Mouse (Mus musculus): ENCODE results near the gene Pglyrp1. TPM values are rescaled to one million over a fixed set of nuclear protein-coding genes. Genes with fewer than 3 reads are reported as not detected.
"Not testable (repeated sequence)": the region's sequence is repeated elsewhere in the genome, so short reads cannot be mapped to it uniquely, and the experiment has no call there.

Gene Pglyrp1
- 2.8 and 2.9 TPM in 2 replicates for polyA plus RNA-seq (2014; fragmentation: Nextera tagmentation; extraction: Ambion mirVana)

DNA sequence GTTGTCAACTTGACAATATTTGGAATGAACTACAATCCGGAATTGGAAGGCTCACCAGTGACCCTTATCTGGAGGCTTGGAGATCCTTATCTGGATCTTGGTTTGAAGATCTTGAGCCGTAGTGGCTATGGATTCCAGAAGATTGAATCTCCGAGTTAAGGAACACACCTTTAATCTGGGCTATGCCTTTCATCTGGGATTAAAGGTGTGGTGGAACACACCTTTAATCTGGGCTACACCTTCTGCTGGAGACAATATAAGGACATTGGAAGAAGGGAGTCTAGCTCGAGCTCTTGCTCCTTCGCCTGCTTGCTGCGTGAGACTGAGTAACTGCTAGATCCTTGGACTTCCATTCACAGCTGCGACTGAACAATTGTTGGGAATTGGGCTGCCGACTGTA is at the start of gene Pglyrp1:
Pglyrp1 (plus strand) TSS at position 301 of the 400 bp plus-strand sequence.
- H3K4me3 ChIP-seq (ENCODE audit: low read depth, low read length); ATAC-seq (ENCODE audit: low FRiP score): not testable (repeated sequence)
- no CpG with 5 or more reads among the region's 8 CpGs for WGBS

GRCm38 (mm10) chr7:18821507-18821906 is 49.6 kb upstream of the Pglyrp1 start, which contains the start of gene Psg17:
TSS of gene Psg17 (minus strand) at chr7:18821607.
- no peak within 1 kb of the TSS for H3K27ac ChIP-seq (ENCODE audit: low read depth, low read length)
- WGBS: 81% methylated on average over 3 of the region's 3 CpGs
- no peaks in the 10 kb centered on the region for H3K36me3 ChIP-seq (ENCODE audit: control insufficient read depth, insufficient read depth, low read length)
- H3K4me3 ChIP-seq (ENCODE audit: low read depth, low read length): no peak within 1 kb of the TSS
- H3K4me1 ChIP-seq (replicated peaks; ENCODE audit: control insufficient read depth, insufficient read depth, low read length): no peaks in the 10 kb centered on the region
- no peaks in the 10 kb centered on the region for H3K27me3 ChIP-seq (ENCODE audit: control insufficient read depth, insufficient read depth, low read length)
- H3K4me2 ChIP-seq (replicated peaks; ENCODE audit: low read depth, low read length): no peak within 1 kb of the TSS
- H3K9me3 ChIP-seq (ENCODE audit: control insufficient read depth, low read length): no peaks in the 10 kb centered on the region
- no peak for DNase-seq (ENCODE audit: low spot score)
- no peak within 1 kb of the TSS for H3K9ac ChIP-seq (ENCODE audit: low read depth, low read length)
- ATAC-seq (ENCODE audit: low FRiP score): no peak

More for the DNA sequence above, at the start of gene Pglyrp1:
- not testable (repeated sequence) for H3K36me3 ChIP-seq (ENCODE audit: control insufficient read depth, insufficient read depth, low read length); H3K4me1 ChIP-seq (replicated peaks; ENCODE audit: control insufficient read depth, insufficient read depth, low read length); H3K4me2 ChIP-seq (replicated peaks; ENCODE audit: low read depth, low read length); DNase-seq (ENCODE audit: low spot score); H3K27ac ChIP-seq (ENCODE audit: low read depth, low read length); H3K27me3 ChIP-seq (ENCODE audit: control insufficient read depth, insufficient read depth, low read length); H3K9ac ChIP-seq (ENCODE audit: low read depth, low read length); H3K9me3 ChIP-seq (ENCODE audit: control insufficient read depth, low read length)

DNA sequence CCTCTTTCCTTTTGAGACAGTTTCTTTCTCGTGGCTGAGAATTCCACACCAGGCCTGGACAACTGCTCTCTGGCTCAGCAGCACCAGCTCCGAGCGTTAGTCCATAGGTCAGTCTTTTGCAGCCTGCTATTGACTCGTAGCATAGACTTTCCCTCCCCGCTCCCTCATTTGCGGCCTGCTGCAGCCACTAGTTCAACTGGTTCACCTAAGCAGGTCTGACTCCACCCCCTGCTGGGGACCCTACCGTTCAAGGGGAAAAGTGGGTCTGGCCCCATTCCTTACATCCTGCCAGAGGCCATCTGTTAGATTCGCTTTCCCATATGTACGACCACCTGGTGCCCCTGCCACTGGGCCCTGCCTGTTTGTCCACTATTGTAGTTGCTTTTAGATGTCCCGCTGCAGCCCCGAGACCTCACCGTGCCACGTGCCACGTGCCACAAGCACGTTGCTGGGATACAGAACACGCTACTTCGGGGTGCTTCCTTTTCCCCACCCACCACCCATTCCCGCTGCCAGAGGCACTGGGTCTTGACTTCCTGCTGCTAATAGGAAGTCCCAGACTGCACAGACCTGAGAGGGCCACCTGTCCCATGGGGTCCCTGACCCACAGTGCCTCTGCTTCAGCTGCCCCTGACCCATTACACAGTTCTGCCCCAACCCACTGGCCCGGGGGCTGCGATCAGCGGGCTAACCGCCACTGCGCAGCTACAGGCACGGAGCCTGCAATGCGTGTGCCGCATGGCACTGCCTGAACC is 43.2 kb upstream of the Pglyrp1 start:
- Histone ChIP-seq H3K4me3 (ENCODE audit: low read depth, low read length) (no peak overlapping the region), H3K4me1 (replicated peaks; ENCODE audit: control insufficient read depth, insufficient read depth, low read length) (no peaks in the 10 kb centered on the region), H3K27ac (ENCODE audit: low read depth, low read length) (no peak overlapping the region), H3K9ac (ENCODE audit: low read depth, low read length) (no peak overlapping the region), H3K4me2 (replicated peaks; ENCODE audit: low read depth, low read length) (no peak overlapping the region), H3K27me3 (ENCODE audit: control insufficient read depth, insufficient read depth, low read length) (no peaks in the 10 kb centered on the region), H3K36me3 (ENCODE audit: control insufficient read depth, insufficient read depth, low read length) (no peaks in the 10 kb centered on the region), H3K9me3 (ENCODE audit: control insufficient read depth, low read length) (no peaks in the 10 kb centered on the region)
- ATAC-seq (ENCODE audit: low FRiP score): peak; percentile 17; the same call in 1 of the 2 replicates
- no peak for DNase-seq (ENCODE audit: low spot score)
- 63% methylated on average over 26 of the region's 26 CpGs for WGBS

DNA sequence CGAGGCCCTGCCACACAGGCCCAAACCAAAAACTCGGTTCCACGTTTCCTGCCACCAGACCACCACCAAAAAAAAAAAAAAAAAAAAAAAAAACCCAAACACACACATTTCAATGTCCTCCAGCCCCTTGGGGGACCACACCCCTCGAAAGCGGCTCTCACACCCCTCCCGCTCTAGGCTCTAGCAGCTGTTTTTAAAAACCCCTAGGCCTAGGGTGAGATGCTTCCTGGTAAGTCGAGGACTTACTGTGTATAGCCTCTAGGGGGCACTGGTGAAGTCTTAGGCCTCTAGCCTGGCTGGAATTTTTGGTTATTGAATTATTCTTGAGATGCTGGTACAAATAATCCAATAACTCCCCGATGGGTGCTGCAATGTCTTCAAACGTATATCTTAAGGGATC is 42.5 kb upstream of the Pglyrp1 start:
- Histone ChIP-seq H3K9ac (ENCODE audit: low read depth, low read length) (no peak overlapping the region), H3K27ac (ENCODE audit: low read depth, low read length) (no peak overlapping the region), H3K4me1 (replicated peaks; ENCODE audit: control insufficient read depth, insufficient read depth, low read length) (no peaks in the 10 kb centered on the region), H3K4me2 (replicated peaks; ENCODE audit: low read depth, low read length) (no peak overlapping the region), H3K9me3 (ENCODE audit: control insufficient read depth, low read length) (no peaks in the 10 kb centered on the region), H3K27me3 (ENCODE audit: control insufficient read depth, insufficient read depth, low read length) (no peaks in the 10 kb centered on the region), H3K36me3 (ENCODE audit: control insufficient read depth, insufficient read depth, low read length) (no peaks in the 10 kb centered on the region), H3K4me3 (ENCODE audit: low read depth, low read length) (no peak overlapping the region)
- peak; percentile 35 for DNase-seq (ENCODE audit: low spot score)
- 62% methylated on average over 9 of the region's 9 CpGs for WGBS
- no peak for ATAC-seq (ENCODE audit: low FRiP score)

- Histone ChIP-seq H3K4me2 (replicated peaks; ENCODE audit: low read depth, low read length) (no peak overlapping the region), H3K36me3 (ENCODE audit: control insufficient read depth, insufficient read depth, low read length) (no peaks in the 10 kb centered on the region), H3K4me1 (replicated peaks; ENCODE audit: control insufficient read depth, insufficient read depth, low read length) (no peaks in the 10 kb centered on the region), H3K4me3 (ENCODE audit: low read depth, low read length) (no peak overlapping the region), H3K9ac (ENCODE audit: low read depth, low read length) (no peak overlapping the region), H3K9me3 (ENCODE audit: control insufficient read depth, low read length) (no peaks in the 10 kb centered on the region), H3K27ac (ENCODE audit: low read depth, low read length) (no peak overlapping the region), H3K27me3 (ENCODE audit: control insufficient read depth, insufficient read depth, low read length) (no peaks in the 10 kb centered on the region)
- WGBS: 80% methylated on average over 7 of the region's 7 CpGs
- ATAC-seq (ENCODE audit: low FRiP score) (no peak), DNase-seq (ENCODE audit: low spot score) (no peak)
Measured at GRCm38 (mm10) chr7:18829545-18829944, 41.6 kb upstream of the Pglyrp1 start.

DNA sequence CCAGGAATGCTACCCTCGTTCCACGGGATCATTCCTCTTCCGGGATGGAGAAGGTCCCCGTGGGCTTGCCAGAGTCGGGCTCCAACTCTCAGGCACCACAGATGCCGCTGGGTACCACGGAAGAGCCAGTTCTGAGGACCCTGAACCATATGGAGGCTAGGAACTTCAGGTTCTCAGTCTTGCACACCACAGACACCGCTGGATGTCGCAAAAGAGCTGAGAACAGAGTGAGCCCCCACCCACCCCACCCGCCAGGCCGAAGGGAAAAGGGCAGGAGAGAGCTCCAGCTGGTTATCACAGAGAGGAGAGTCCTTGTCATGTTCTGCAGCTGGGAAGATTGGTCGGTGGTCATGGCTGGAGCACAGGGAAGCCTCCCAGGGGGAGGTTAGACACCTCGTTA is 38.8 kb upstream of the Pglyrp1 start:
- WGBS: 50% methylated on average over 13 of the region's 13 CpGs
- H3K27ac ChIP-seq (ENCODE audit: low read depth, low read length): no peak overlapping the region
- H3K4me1 ChIP-seq (replicated peaks; ENCODE audit: control insufficient read depth, insufficient read depth, low read length): no peaks in the 10 kb centered on the region
- no peak overlapping the region for H3K9ac ChIP-seq (ENCODE audit: low read depth, low read length)
- H3K4me3 ChIP-seq (ENCODE audit: low read depth, low read length): no peak overlapping the region
- ATAC-seq (ENCODE audit: low FRiP score): no peak
- H3K27me3 ChIP-seq (ENCODE audit: control insufficient read depth, insufficient read depth, low read length): no peaks in the 10 kb centered on the region
- no peak overlapping the region for H3K4me2 ChIP-seq (replicated peaks; ENCODE audit: low read depth, low read length)
- no peaks in the 10 kb centered on the region for H3K9me3 ChIP-seq (ENCODE audit: control insufficient read depth, low read length)
- no peaks in the 10 kb centered on the region for H3K36me3 ChIP-seq (ENCODE audit: control insufficient read depth, insufficient read depth, low read length)
- no peak for DNase-seq (ENCODE audit: low spot score)

- ATAC-seq (ENCODE audit: low FRiP score) (0 out of 2 replicates have a peak, but pooled peaks have one; percentile 22), DNase-seq (ENCODE audit: low spot score) (peak; percentile 10)
- peak within 1 kb of the TSS; percentile 28 for H3K4me3 ChIP-seq (ENCODE audit: low read depth, low read length)
- H3K36me3 ChIP-seq (ENCODE audit: control insufficient read depth, insufficient read depth, low read length): no peaks in the 10 kb centered on the region
- WGBS: 24% methylated on average over 3 of the region's 3 CpGs
- H3K4me2 ChIP-seq (replicated peaks; ENCODE audit: low read depth, low read length): peak within 1 kb of the TSS; percentile 46
- H3K27me3 ChIP-seq (ENCODE audit: control insufficient read depth, insufficient read depth, low read length): no peaks in the 10 kb centered on the region
- H3K9ac ChIP-seq (ENCODE audit: low read depth, low read length): peak within 1 kb of the TSS; percentile 52
- H3K27ac ChIP-seq (ENCODE audit: low read depth, low read length): no peak within 1 kb of the TSS
- no peaks in the 10 kb centered on the region for H3K9me3 ChIP-seq (ENCODE audit: control insufficient read depth, low read length)
- no peaks in the 10 kb centered on the region for H3K4me1 ChIP-seq (replicated peaks; ENCODE audit: control insufficient read depth, insufficient read depth, low read length)
Measured at GRCm38 (mm10) chr7:18839865-18840264, 31.3 kb upstream of the Pglyrp1 start, which contains the start of gene Mill2. TSS of gene Mill2 (plus strand) at chr7:18839966.

DNA sequence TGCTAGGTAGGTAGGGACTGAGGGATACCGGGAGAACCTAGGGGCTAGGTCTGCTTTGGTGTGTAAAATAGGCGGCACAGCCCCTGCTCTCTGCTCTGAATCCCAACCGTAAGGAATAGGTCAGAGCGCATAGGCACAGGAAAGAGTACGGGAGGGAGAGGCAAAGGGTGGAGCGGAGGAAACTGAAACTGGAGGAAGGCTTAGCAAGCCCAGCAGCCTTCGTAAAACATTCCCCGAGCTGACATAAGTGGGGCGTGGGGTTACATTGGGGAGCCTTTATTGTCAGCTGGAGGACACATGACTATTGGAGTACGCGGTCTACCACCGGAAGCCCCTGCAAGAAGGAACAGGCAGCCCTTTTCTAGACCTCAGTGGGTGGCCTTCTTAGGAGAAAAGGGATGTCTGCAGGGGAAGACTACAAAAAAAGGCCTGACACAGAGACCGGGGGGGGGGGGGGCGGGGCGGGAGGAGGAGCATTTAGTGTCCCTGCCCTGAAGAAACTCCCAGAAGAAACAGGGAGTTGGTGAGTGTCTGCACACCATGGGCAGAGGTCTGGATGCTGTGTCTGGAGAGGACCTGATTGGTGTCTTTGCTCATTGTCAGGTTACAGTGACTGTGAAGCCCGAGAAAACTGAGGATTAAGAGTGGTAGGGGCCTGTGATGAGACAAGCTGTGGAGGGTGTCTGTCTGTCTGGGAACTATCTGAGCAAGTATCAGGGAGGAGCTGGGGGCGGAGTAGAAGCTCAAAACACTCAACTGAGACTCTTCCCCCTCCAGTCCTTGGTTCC is 30.6 kb upstream of the Pglyrp1 start:
- Histone ChIP-seq H3K9me3 (ENCODE audit: control insufficient read depth, low read length) (no peaks in the 10 kb centered on the region), H3K9ac (ENCODE audit: low read depth, low read length) (peak overlapping the region; percentile 52), H3K36me3 (ENCODE audit: control insufficient read depth, insufficient read depth, low read length) (no peaks in the 10 kb centered on the region), H3K27me3 (ENCODE audit: control insufficient read depth, insufficient read depth, low read length) (no peaks in the 10 kb centered on the region), H3K4me3 (ENCODE audit: low read depth, low read length) (peak overlapping the region; percentile 28), H3K4me2 (replicated peaks; ENCODE audit: low read depth, low read length) (peak overlapping the region; percentile 46), H3K4me1 (replicated peaks; ENCODE audit: control insufficient read depth, insufficient read depth, low read length) (no peaks in the 10 kb centered on the region), H3K27ac (ENCODE audit: low read depth, low read length) (no peak overlapping the region)
- DNase-seq (ENCODE audit: low spot score) (peak; percentile 64), ATAC-seq (ENCODE audit: low FRiP score) (peak; percentile 65)
- 3% methylated on average over 14 of the region's 17 CpGs for WGBS
